Mouse (Mus musculus) adrenal gland, adult 8-10 months (tissue): Measurements from ENCODE around the gene Gpr27. TPM values are rescaled to one million over a fixed set of nuclear protein-coding genes. Genes with fewer than 3 reads are reported as not detected.

ENCODE experiments used
- DNase-seq: peaks from one replicate; pipeline ENCODE4 v3.0.0; 2022
- total RNA-seq, 4 experiments: library from RNA; stranded (reverse); gene quantifications; 2 replicates each; pipeline ENCODE4 v1.2.4; 2022

The Gpr27 gene
- 1 to 10 TPM; 2.8 to 4.9 (median 3.8) TPM for total RNA-seq

- no peak for DNase-seq
Measured at GRCm38 (mm10) chr6:99692206-99692915, at the start of gene Gpr27. Gene Gpr27 (plus strand): TSS chr6:99692679.

GRCm38 (mm10) chr6:99643439-99644199 lies 48.9 kb upstream of the Gpr27 start:
- peak; percentile 74 for DNase-seq

- no peak for DNase-seq
Measured at GRCm38 (mm10) chr6:99644386-99644785, 48.1 kb upstream of the Gpr27 start.

GRCm38 (mm10) chr6:99644876-99645275 lies 47.6 kb upstream of the Gpr27 start:
- no peak for DNase-seq

GRCm38 (mm10) chr6:99646344-99646743 lies 46.1 kb upstream of the Gpr27 start:
- no peak for DNase-seq

GRCm38 (mm10) chr6:99649307-99649706 lies 43.2 kb upstream of the Gpr27 start:
- no peak for DNase-seq

GRCm38 (mm10) chr6:99652341-99652740 lies 40.1 kb upstream of the Gpr27 start:
- DNase-seq: no peak

- DNase-seq: no peak
Measured at GRCm38 (mm10) chr6:99654343-99654742, 38.1 kb upstream of the Gpr27 start.

GRCm38 (mm10) chr6:99655488-99655887 lies 37.0 kb upstream of the Gpr27 start:
- no peak for DNase-seq

GRCm38 (mm10) chr6:99656088-99656487 lies 36.4 kb upstream of the Gpr27 start:
- DNase-seq: no peak

GRCm38 (mm10) chr6:99658586-99658985 lies 33.9 kb upstream of the Gpr27 start:
- DNase-seq: no peak

GRCm38 (mm10) chr6:99660443-99660842 lies 32.0 kb upstream of the Gpr27 start:
- no peak for DNase-seq

- no peak for DNase-seq
Measured at GRCm38 (mm10) chr6:99663232-99663631, 29.2 kb upstream of the Gpr27 start.

- no peak for DNase-seq
Measured at GRCm38 (mm10) chr6:99665457-99666317, 26.8 kb upstream of the Gpr27 start.

GRCm38 (mm10) chr6:99666318-99667171 lies 25.9 kb upstream of the Gpr27 start, which contains the start of the genes Eif4e3 and Gm20696:
Gene Eif4e3 (minus strand): TSS chr6:99666771.
Gene Gm20696 (minus strand): TSS chr6:99666797.
- DNase-seq: no peak

- DNase-seq: no peak
Measured at GRCm38 (mm10) chr6:99667290-99667689, 25.2 kb upstream of the Gpr27 start.

- no peak for DNase-seq
Measured at GRCm38 (mm10) chr6:99669481-99670325, 22.8 kb upstream of the Gpr27 start.

- DNase-seq: no peak
Measured at GRCm38 (mm10) chr6:99670481-99671119, 21.9 kb upstream of the Gpr27 start.

- DNase-seq: no peak
Measured at GRCm38 (mm10) chr6:99671768-99672167, 20.7 kb upstream of the Gpr27 start.

GRCm38 (mm10) chr6:99674482-99674881 lies 18.0 kb upstream of the Gpr27 start:
- no peak for DNase-seq
